Mouse (Mus musculus): ENCODE measurements around the gene Ccng1. TPM values are rescaled to one million over a fixed set of nuclear protein-coding genes. Genes with fewer than 3 reads are reported as not detected.

Gene Ccng1
- polyA plus RNA-seq (2014; fragmentation: Nextera tagmentation; extraction: Ambion mirVana) = 48.9 and 51.4 TPM in 2 replicates

DNA sequence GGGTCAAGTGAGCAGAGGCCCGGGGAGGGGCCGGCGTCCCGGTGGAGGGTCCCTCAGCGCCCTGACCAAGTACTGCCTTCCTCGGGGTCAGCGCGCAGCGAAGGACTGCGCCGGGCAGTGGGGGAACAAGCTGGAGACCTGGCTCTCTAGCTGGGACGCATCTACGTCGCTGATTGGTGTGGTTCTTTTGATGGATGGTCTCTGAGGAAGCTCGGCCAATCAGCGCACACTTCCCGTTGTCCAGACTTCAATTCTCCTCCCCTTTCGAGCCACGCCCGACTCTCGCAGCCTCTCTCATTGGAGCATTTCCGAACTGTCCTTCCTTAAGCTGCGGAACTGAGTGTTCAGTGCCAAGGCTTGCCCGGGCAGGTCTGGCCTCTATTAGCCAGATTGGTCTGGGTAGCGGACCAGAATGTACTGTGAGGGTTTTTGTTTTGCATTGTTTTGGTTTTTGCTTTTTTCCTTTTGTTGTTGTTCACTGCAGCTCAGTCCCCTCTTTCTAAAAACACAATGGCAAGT lies at the start of gene Ccng1:
TSS of gene Ccng1 (minus strand) at position 203 of the 519 bp plus-strand sequence.
- Histone ChIP-seq H3K27me3 (ENCODE audit: control insufficient read depth, insufficient read depth, low read length) (no peaks in the 10 kb centered on the region), H3K4me2 (replicated peaks; ENCODE audit: low read depth, low read length) (peak within 1 kb of the TSS; percentile 67), H3K4me3 (ENCODE audit: low read depth, low read length) (peak within 1 kb of the TSS; percentile 74), H3K27ac (ENCODE audit: low read depth, low read length) (peak within 1 kb of the TSS; percentile 39; the same call in 1 of the 2 replicates), H3K9me3 (ENCODE audit: control insufficient read depth, low read length) (no peaks in the 10 kb centered on the region), H3K9ac (ENCODE audit: low read depth, low read length) (peak within 1 kb of the TSS; percentile 78), H3K4me1 (replicated peaks; ENCODE audit: control insufficient read depth, insufficient read depth, low read length) (no peaks in the 10 kb centered on the region), H3K36me3 (ENCODE audit: control insufficient read depth, insufficient read depth, low read length) (no peaks in the 10 kb centered on the region)
- ATAC-seq (ENCODE audit: low FRiP score) = peak; percentile 99
- WGBS = under 1% methylated on average over 25 of the region's 25 CpGs
- peak; percentile 91 for DNase-seq (ENCODE audit: low spot score)

GRCm38 (mm10) chr11:40790307-40790706 lies 35.2 kb upstream of the Ccng1 start:
- no peak overlapping the region for H3K9ac ChIP-seq (ENCODE audit: low read depth, low read length)
- no peak overlapping the region for H3K4me2 ChIP-seq (replicated peaks; ENCODE audit: low read depth, low read length)
- H3K4me1 ChIP-seq (replicated peaks; ENCODE audit: control insufficient read depth, insufficient read depth, low read length) = no peaks in the 10 kb centered on the region
- H3K36me3 ChIP-seq (ENCODE audit: control insufficient read depth, insufficient read depth, low read length) = no peaks in the 10 kb centered on the region
- H3K27ac ChIP-seq (ENCODE audit: low read depth, low read length) = no peak overlapping the region
- ATAC-seq (ENCODE audit: low FRiP score) (no peak), DNase-seq (ENCODE audit: low spot score) (no peak)
- no peaks in the 10 kb centered on the region for H3K9me3 ChIP-seq (ENCODE audit: control insufficient read depth, low read length)
- no peak overlapping the region for H3K4me3 ChIP-seq (ENCODE audit: low read depth, low read length)
- H3K27me3 ChIP-seq (ENCODE audit: control insufficient read depth, insufficient read depth, low read length) = no peaks in the 10 kb centered on the region
- WGBS = 72% methylated on average over 5 of the region's 5 CpGs

GRCm38 (mm10) chr11:40789701-40790100 lies 34.6 kb upstream of the Ccng1 start:
- no peaks in the 10 kb centered on the region for H3K36me3 ChIP-seq (ENCODE audit: control insufficient read depth, insufficient read depth, low read length)
- H3K4me3 ChIP-seq (ENCODE audit: low read depth, low read length) = no peak overlapping the region
- H3K4me1 ChIP-seq (replicated peaks; ENCODE audit: control insufficient read depth, insufficient read depth, low read length) = no peaks in the 10 kb centered on the region
- 67% methylated on average over 4 of the region's 4 CpGs for WGBS
- DNase-seq (ENCODE audit: low spot score) = no peak
- H3K9me3 ChIP-seq (ENCODE audit: control insufficient read depth, low read length) = no peaks in the 10 kb centered on the region
- H3K27me3 ChIP-seq (ENCODE audit: control insufficient read depth, insufficient read depth, low read length) = no peaks in the 10 kb centered on the region
- ATAC-seq (ENCODE audit: low FRiP score) = no peak
- H3K9ac ChIP-seq (ENCODE audit: low read depth, low read length) = no peak overlapping the region
- H3K27ac ChIP-seq (ENCODE audit: low read depth, low read length) = no peak overlapping the region
- H3K4me2 ChIP-seq (replicated peaks; ENCODE audit: low read depth, low read length) = no peak overlapping the region

DNA sequence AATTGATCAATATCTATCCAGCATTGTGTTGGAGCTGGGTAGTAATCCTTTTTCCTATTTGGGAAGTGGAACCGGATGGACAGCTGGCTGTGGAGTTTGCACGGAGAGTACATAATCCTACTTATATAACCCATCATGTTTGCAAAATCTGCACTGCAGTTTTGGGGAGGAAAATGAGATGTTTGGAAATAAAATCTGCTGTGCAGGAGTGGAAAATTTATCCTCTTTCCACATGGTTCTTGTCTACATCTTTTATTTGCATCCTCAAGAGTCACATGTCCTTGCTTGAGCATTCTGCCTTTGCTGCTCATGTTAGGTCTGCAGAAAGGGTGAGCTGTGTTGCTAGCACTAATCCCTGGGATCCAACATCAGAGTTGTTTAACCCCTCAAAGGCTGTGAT lies 31.8 kb upstream of the Ccng1 start:
- WGBS = 99% methylated on average over 2 of the region's 2 CpGs
- ATAC-seq (ENCODE audit: low FRiP score) (no peak), DNase-seq (ENCODE audit: low spot score) (no peak)
- no peaks in the 10 kb centered on the region for H3K4me1 ChIP-seq (replicated peaks; ENCODE audit: control insufficient read depth, insufficient read depth, low read length)
- H3K4me3 ChIP-seq (ENCODE audit: low read depth, low read length) = no peak overlapping the region
- no peak overlapping the region for H3K9ac ChIP-seq (ENCODE audit: low read depth, low read length)
- H3K27ac ChIP-seq (ENCODE audit: low read depth, low read length) = no peak overlapping the region
- H3K9me3 ChIP-seq (ENCODE audit: control insufficient read depth, low read length) = no peaks in the 10 kb centered on the region
- no peaks in the 10 kb centered on the region for H3K27me3 ChIP-seq (ENCODE audit: control insufficient read depth, insufficient read depth, low read length)
- H3K4me2 ChIP-seq (replicated peaks; ENCODE audit: low read depth, low read length) = no peak overlapping the region
- H3K36me3 ChIP-seq (ENCODE audit: control insufficient read depth, insufficient read depth, low read length) = no peaks in the 10 kb centered on the region

DNA sequence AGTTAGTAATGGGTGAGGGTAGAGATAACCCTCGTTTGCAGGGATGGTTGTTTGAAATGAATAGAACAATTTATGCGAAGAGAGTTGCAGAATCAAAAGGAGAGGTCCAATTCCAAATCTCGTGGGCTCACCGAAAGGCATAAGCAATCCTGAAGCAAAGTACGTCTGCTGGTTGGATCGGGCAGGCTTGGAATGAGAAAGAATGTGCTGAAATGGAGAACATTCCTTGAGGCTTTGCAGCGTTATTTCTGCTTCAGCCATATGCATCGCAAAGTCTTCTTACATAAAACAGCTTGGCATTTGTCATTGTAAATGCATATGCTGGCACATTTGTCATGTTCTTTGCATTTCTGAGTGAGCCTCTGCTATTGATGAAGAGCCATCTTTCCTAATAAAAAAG lies 29.2 kb upstream of the Ccng1 start:
- H3K4me1 ChIP-seq (replicated peaks; ENCODE audit: control insufficient read depth, insufficient read depth, low read length) = no peaks in the 10 kb centered on the region
- WGBS = 84% methylated on average over 8 of the region's 8 CpGs
- H3K27me3 ChIP-seq (ENCODE audit: control insufficient read depth, insufficient read depth, low read length) = no peaks in the 10 kb centered on the region
- no peak overlapping the region for H3K4me2 ChIP-seq (replicated peaks; ENCODE audit: low read depth, low read length)
- H3K27ac ChIP-seq (ENCODE audit: low read depth, low read length) = no peak overlapping the region
- no peaks in the 10 kb centered on the region for H3K9me3 ChIP-seq (ENCODE audit: control insufficient read depth, low read length)
- ATAC-seq (ENCODE audit: low FRiP score) (no peak), DNase-seq (ENCODE audit: low spot score) (no peak)
- H3K36me3 ChIP-seq (ENCODE audit: control insufficient read depth, insufficient read depth, low read length) = no peaks in the 10 kb centered on the region
- no peak overlapping the region for H3K4me3 ChIP-seq (ENCODE audit: low read depth, low read length)
- no peak overlapping the region for H3K9ac ChIP-seq (ENCODE audit: low read depth, low read length)

GRCm38 (mm10) chr11:40783346-40783745 lies 28.2 kb upstream of the Ccng1 start:
- WGBS = 85% methylated on average over 1 of the region's 1 CpGs
- H3K27me3 ChIP-seq (ENCODE audit: control insufficient read depth, insufficient read depth, low read length) = no peaks in the 10 kb centered on the region
- H3K9ac ChIP-seq (ENCODE audit: low read depth, low read length) = no peak overlapping the region
- H3K9me3 ChIP-seq (ENCODE audit: control insufficient read depth, low read length) = no peaks in the 10 kb centered on the region
- no peak overlapping the region for H3K4me3 ChIP-seq (ENCODE audit: low read depth, low read length)
- no peak overlapping the region for H3K27ac ChIP-seq (ENCODE audit: low read depth, low read length)
- no peak for DNase-seq (ENCODE audit: low spot score)
- H3K36me3 ChIP-seq (ENCODE audit: control insufficient read depth, insufficient read depth, low read length) = no peaks in the 10 kb centered on the region
- ATAC-seq (ENCODE audit: low FRiP score) = no peak
- no peaks in the 10 kb centered on the region for H3K4me1 ChIP-seq (replicated peaks; ENCODE audit: control insufficient read depth, insufficient read depth, low read length)
- no peak overlapping the region for H3K4me2 ChIP-seq (replicated peaks; ENCODE audit: low read depth, low read length)

DNA sequence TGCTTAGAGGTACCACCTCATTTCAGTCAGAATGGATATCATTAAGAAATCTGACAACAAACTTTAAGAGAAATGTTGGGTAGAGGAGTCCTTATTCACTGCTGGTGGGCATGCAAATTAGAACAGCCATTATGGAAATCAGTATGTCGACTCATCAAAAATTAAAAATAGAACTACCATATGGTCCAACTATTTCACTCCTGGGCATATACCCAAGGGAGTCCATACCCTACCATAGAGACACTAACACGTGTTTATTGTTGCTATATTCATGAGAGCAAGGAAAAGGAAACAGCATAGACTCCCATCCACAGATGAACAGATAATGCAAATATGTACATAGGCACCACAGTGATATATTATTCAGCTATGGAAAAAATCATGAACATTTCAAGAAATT lies 26.7 kb upstream of the Ccng1 start:
- 59% methylated on average over 2 of the region's 2 CpGs for WGBS
- H3K9me3 ChIP-seq (ENCODE audit: control insufficient read depth, low read length) = no peaks in the 10 kb centered on the region
- ATAC-seq (ENCODE audit: low FRiP score) = no peak
- no peak overlapping the region for H3K4me3 ChIP-seq (ENCODE audit: low read depth, low read length)
- no peak overlapping the region for H3K27ac ChIP-seq (ENCODE audit: low read depth, low read length)
- H3K27me3 ChIP-seq (ENCODE audit: control insufficient read depth, insufficient read depth, low read length) = no peaks in the 10 kb centered on the region
- H3K4me1 ChIP-seq (replicated peaks; ENCODE audit: control insufficient read depth, insufficient read depth, low read length) = no peaks in the 10 kb centered on the region
- H3K9ac ChIP-seq (ENCODE audit: low read depth, low read length) = no peak overlapping the region
- H3K36me3 ChIP-seq (ENCODE audit: control insufficient read depth, insufficient read depth, low read length) = no peaks in the 10 kb centered on the region
- no peak overlapping the region for H3K4me2 ChIP-seq (replicated peaks; ENCODE audit: low read depth, low read length)
- no peak for DNase-seq (ENCODE audit: low spot score)

GRCm38 (mm10) chr11:40775315-40776269 lies 20.5 kb upstream of the Ccng1 start:
- 58% methylated on average over 12 of the region's 12 CpGs for WGBS
- Histone ChIP-seq H3K4me1 (replicated peaks; ENCODE audit: control insufficient read depth, insufficient read depth, low read length) (no peaks in the 10 kb centered on the region), H3K27me3 (ENCODE audit: control insufficient read depth, insufficient read depth, low read length) (no peaks in the 10 kb centered on the region), H3K27ac (ENCODE audit: low read depth, low read length) (no peak overlapping the region), H3K4me3 (ENCODE audit: low read depth, low read length) (no peak overlapping the region), H3K4me2 (replicated peaks; ENCODE audit: low read depth, low read length) (no peak overlapping the region), H3K36me3 (ENCODE audit: control insufficient read depth, insufficient read depth, low read length) (no peaks in the 10 kb centered on the region), H3K9me3 (ENCODE audit: control insufficient read depth, low read length) (no peaks in the 10 kb centered on the region), H3K9ac (ENCODE audit: low read depth, low read length) (no peak overlapping the region)
- ATAC-seq (ENCODE audit: low FRiP score) (no peak), DNase-seq (ENCODE audit: low spot score) (peak; percentile 71)

GRCm38 (mm10) chr11:40764690-40765089 lies 9.6 kb upstream of the Ccng1 start:
- Histone ChIP-seq H3K9me3 (ENCODE audit: control insufficient read depth, low read length) (no peaks in the 10 kb centered on the region), H3K4me1 (replicated peaks; ENCODE audit: control insufficient read depth, insufficient read depth, low read length) (no peaks in the 10 kb centered on the region), H3K27ac (ENCODE audit: low read depth, low read length) (no peak overlapping the region), H3K4me2 (replicated peaks; ENCODE audit: low read depth, low read length) (no peak overlapping the region), H3K4me3 (ENCODE audit: low read depth, low read length) (no peak overlapping the region), H3K27me3 (ENCODE audit: control insufficient read depth, insufficient read depth, low read length) (no peaks in the 10 kb centered on the region), H3K36me3 (ENCODE audit: control insufficient read depth, insufficient read depth, low read length) (no peaks in the 10 kb centered on the region), H3K9ac (ENCODE audit: low read depth, low read length) (no peak overlapping the region)
- no peak for ATAC-seq (ENCODE audit: low FRiP score)
- DNase-seq (ENCODE audit: low spot score) = no peak
- WGBS = 88% methylated on average over 4 of the region's 4 CpGs

Data from hindbrain, embryonic 11.5 days (tissue).